Comparison of ENCODE assay signal across 12 mouse cellular contexts in genomic region chr7:142509518-142509917, GRCm38 (mm10). TPM values are rescaled to one million over a fixed set of nuclear protein-coding genes. Genes with fewer than 3 reads are reported as not detected.
DNase-seq lines count a peak whose midpoint lies in the region; ATAC-seq lines count a peak whose summit lies in the region.
"Had no signal": no experiment of that assay in that cellular context is flagged by ENCODE, and none has a peak within 500 bp of the region (broad histone marks: within the 10 kb centered on the region; RNA-seq: fewer than 3 reads in every experiment).

No protein-coding gene starts in this region.

- no peaks in the 10 kb centered on the region for H3K36me3 ChIP-seq in heart, embryonic 13.5 days
- no peaks in the 10 kb centered on the region for H3K36me3 ChIP-seq in hindbrain, embryonic 15.5 days
- H3K36me3 ChIP-seq in midbrain, embryonic 16.5 days (ENCODE audit: control insufficient read depth, insufficient read depth, low read length), result no peaks in the 10 kb centered on the region

- peak overlapping the region; percentile 83 for H3K27ac ChIP-seq in heart, embryonic 13.5 days (replicated peaks)
- H3K27ac ChIP-seq in hindbrain, embryonic 15.5 days (replicated peaks), result peak overlapping the region; percentile 73
- H3K27ac ChIP-seq in midbrain, embryonic 16.5 days (ENCODE audit: low read length), result peak overlapping the region; percentile 47
- H3K27ac ChIP-seq: heart, adult 2 months had no signal

- H3K4me2 ChIP-seq in heart, embryonic 13.5 days, result no peak overlapping the region
- H3K4me2 ChIP-seq in hindbrain, embryonic 15.5 days, result no peak overlapping the region
- H3K4me2 ChIP-seq in midbrain, embryonic 16.5 days (ENCODE audit: low read length), result no peak overlapping the region

- no peaks in the 10 kb centered on the region for H3K9me3 ChIP-seq in heart, embryonic 13.5 days
- no peaks in the 10 kb centered on the region for H3K9me3 ChIP-seq in hindbrain, embryonic 15.5 days
- no peaks in the 10 kb centered on the region for H3K9me3 ChIP-seq in midbrain, embryonic 16.5 days (replicated peaks; ENCODE audit: control insufficient read depth, low read length, poor library complexity, severe bottlenecking)

- H3K4me1 ChIP-seq in heart, embryonic 13.5 days, result peaks cover 45% of the 10 kb centered on the region
- H3K4me1 ChIP-seq in hindbrain, embryonic 15.5 days (replicated peaks), result peaks cover 26% of the 10 kb centered on the region
- H3K4me1 ChIP-seq in midbrain, embryonic 16.5 days (ENCODE audit: control insufficient read depth, insufficient read depth, low read length), result peaks cover 14% of the 10 kb centered on the region

- H3K4me3 ChIP-seq in heart, embryonic 13.5 days, result no peak overlapping the region
- H3K4me3 ChIP-seq in hindbrain, embryonic 15.5 days, result no peak overlapping the region
- H3K4me3 ChIP-seq in midbrain, embryonic 16.5 days (ENCODE audit: low read depth, low read length), result no peak overlapping the region
- H3K4me3 ChIP-seq: heart, adult 2 months had no signal

- no peaks in the 10 kb centered on the region for H3K27me3 ChIP-seq in heart, embryonic 13.5 days (replicated peaks)
- no peaks in the 10 kb centered on the region for H3K27me3 ChIP-seq in hindbrain, embryonic 15.5 days
- H3K27me3 ChIP-seq in midbrain, embryonic 16.5 days (ENCODE audit: control insufficient read depth, insufficient read depth, low read depth, low read length), result no peaks in the 10 kb centered on the region

- H3K9ac ChIP-seq in heart, embryonic 13.5 days, result peak overlapping the region; percentile 60
- H3K9ac ChIP-seq in hindbrain, embryonic 15.5 days, result no peak overlapping the region
- H3K9ac ChIP-seq in midbrain, embryonic 16.5 days (ENCODE audit: low read depth, low read length), result no peak overlapping the region
- H3K9ac ChIP-seq: liver, postnatal 0 days had no signal

- 51% methylated on average over 14 of the region's 14 CpGs for WGBS in heart, embryonic 13.5 days
- WGBS in hindbrain, embryonic 15.5 days, result 19% methylated on average over 14 of the region's 14 CpGs
- WGBS in midbrain, embryonic 16.5 days, result 31% methylated on average over 14 of the region's 14 CpGs

- no peak for ATAC-seq in heart, embryonic 13.5 days (ENCODE audit: extremely low read depth, insufficient number of reproducible peaks, low FRiP score, low TSS enrichment)
- no peak for ATAC-seq in hindbrain, embryonic 15.5 days (ENCODE audit: low FRiP score, low read depth)
- ATAC-seq in midbrain, embryonic 16.5 days, result no peak
- ATAC-seq: activated CD4-positive, CD25-positive, alpha-beta regulatory T cell, adult 4 months; liver, postnatal 0 days had no signal

- no peak for DNase-seq in heart, adult 9 months (ENCODE audit: low spot score in 2 of 2)
- peak; percentile 66 for DNase-seq in embryo, embryonic 11 days
- DNase-seq in adrenal gland, postnatal 25 days, result no peak
- DNase-seq in layer of hippocampus, adult 9-11 months, result no peak
- DNase-seq in left cerebral cortex, adult 18-20 months (ENCODE audit: low spot score in 2 of 2), result no peak
- DNase-seq: cerebellum, postnatal 25 days; heart, adult 2 months; liver, postnatal 0 days had no signal

RNA-seq across cellular contexts. Expression of gene Tnnt3, which starts 10.9 kb away (rescaled TPM):
- polyA plus RNA-seq in heart, embryonic 13.5 days (2015; fragmentation: Nextera tagmentation; extraction: Ambion mirVana), result 4.0 and 5.4 TPM in 2 replicates
- polyA plus RNA-seq in hindbrain, embryonic 15.5 days (2015; fragmentation: Nextera tagmentation; extraction: Ambion mirVana), result 3.3 and 3.6 TPM in 2 replicates
- 0.91 and 1.6 TPM in 2 replicates for polyA plus RNA-seq in midbrain, embryonic 16.5 days (2015; fragmentation: Nextera tagmentation; extraction: Ambion mirVana)
- not detected in 2 replicates for total RNA-seq in adrenal gland, postnatal 25 days (2021)
- not detected for total RNA-seq in left cerebral cortex, adult 18-20 months (2021)

RNA-seq across cellular contexts. Expression of gene Mrpl23, which starts 23.0 kb away (rescaled TPM):
- 15.6 and 17.7 TPM in 2 replicates for polyA plus RNA-seq in heart, embryonic 13.5 days (2015; fragmentation: Nextera tagmentation; extraction: Ambion mirVana)
- 21.1 and 21.6 TPM in 2 replicates for polyA plus RNA-seq in hindbrain, embryonic 15.5 days (2015; fragmentation: Nextera tagmentation; extraction: Ambion mirVana)
- polyA plus RNA-seq in midbrain, embryonic 16.5 days (2015; fragmentation: Nextera tagmentation; extraction: Ambion mirVana), result 15.6 and 18.6 TPM in 2 replicates
- total RNA-seq in adrenal gland, postnatal 25 days (2021), result 4.5 and 13.8 TPM in 2 replicates
- 1 to 10 TPM; 3.1 to 5.9 TPM for total RNA-seq in left cerebral cortex, adult 18-20 months (2021)

RNA-seq across cellular contexts. Expression of gene Lsp1, which starts 48.9 kb away (rescaled TPM):
- 51.0 and 54.6 TPM in 2 replicates for polyA plus RNA-seq in heart, embryonic 13.5 days (2015; fragmentation: Nextera tagmentation; extraction: Ambion mirVana)
- 4.5 and 7.6 TPM in 2 replicates for polyA plus RNA-seq in hindbrain, embryonic 15.5 days (2015; fragmentation: Nextera tagmentation; extraction: Ambion mirVana)
- 4.8 and 5.1 TPM in 2 replicates for polyA plus RNA-seq in midbrain, embryonic 16.5 days (2015; fragmentation: Nextera tagmentation; extraction: Ambion mirVana)
- total RNA-seq in adrenal gland, postnatal 25 days (2021), result 12.6 and 14.4 TPM in 2 replicates
- total RNA-seq in left cerebral cortex, adult 18-20 months (2021), result 1 to 10 TPM; 4.2 to 5.7 TPM
